Mouse (Mus musculus): Measurements from ENCODE around the gene Gm29427. TPM values are rescaled to one million over a fixed set of nuclear protein-coding genes. Genes with fewer than 3 reads are reported as not detected.

Gm29427 gene
- polyA plus RNA-seq, 1 experiment from 2014 or later: not detected

GRCm38 (mm10) chr1:130703613-130704012 is 12.0 kb downstream of the Gm29427 start:
- ATAC-seq (ENCODE audit: low FRiP score, low TSS enrichment): peak; percentile 66
- H3K27me3 ChIP-seq (ENCODE audit: control insufficient read depth, insufficient read depth, low read length): no peaks in the 10 kb centered on the region
- no peak overlapping the region for H3K4me2 ChIP-seq (replicated peaks; ENCODE audit: low read depth)
- 0 out of 2 replicates have a peak overlapping the region, but pooled peaks have one; percentile 24 for H3K27ac ChIP-seq (replicated peaks)
- H3K4me3 ChIP-seq (ENCODE audit: low read depth, low read length): no peak overlapping the region
- H3K9ac ChIP-seq (ENCODE audit: low read length): no peak overlapping the region
- H3K36me3 ChIP-seq (ENCODE audit: control insufficient read depth, insufficient read depth, low read length): peaks cover 24% of the 10 kb centered on the region
- WGBS: 61% methylated on average over 2 of the region's 2 CpGs
- TF ChIP-seq CTCF (IDR thresholded peaks at IDR 0.05; ENCODE audit: low read depth) (no peak), EP300 (optimal IDR thresholded peaks at IDR 0.05) (no peak)
- H3K4me1 ChIP-seq (replicated peaks; ENCODE audit: control insufficient read depth, insufficient read depth): no peaks in the 10 kb centered on the region
- peak; percentile 34 for DNase-seq (ENCODE audit: low spot score)
- H3K9me3 ChIP-seq (ENCODE audit: control insufficient read depth, low read length): no peaks in the 10 kb centered on the region

GRCm38 (mm10) chr1:130701976-130702375 is 13.6 kb downstream of the Gm29427 start:
- TF ChIP-seq EP300 (optimal IDR thresholded peaks at IDR 0.05) (no peak), CTCF (IDR thresholded peaks at IDR 0.05; ENCODE audit: low read depth) (no peak)
- 98% methylated on average over 11 of the region's 11 CpGs for WGBS
- Histone ChIP-seq H3K36me3 (ENCODE audit: control insufficient read depth, insufficient read depth, low read length) (peaks cover 24% of the 10 kb centered on the region), H3K4me3 (ENCODE audit: low read depth, low read length) (no peak overlapping the region), H3K27me3 (ENCODE audit: control insufficient read depth, insufficient read depth, low read length) (no peaks in the 10 kb centered on the region), H3K4me1 (replicated peaks; ENCODE audit: control insufficient read depth, insufficient read depth) (no peaks in the 10 kb centered on the region), H3K9ac (ENCODE audit: low read length) (no peak overlapping the region), H3K9me3 (ENCODE audit: control insufficient read depth, low read length) (no peaks in the 10 kb centered on the region), H3K27ac (replicated peaks) (no peak overlapping the region), H3K4me2 (replicated peaks; ENCODE audit: low read depth) (no peak overlapping the region)
- ATAC-seq (ENCODE audit: low FRiP score, low TSS enrichment) (no peak), DNase-seq (ENCODE audit: low spot score) (no peak)

- H3K27me3 ChIP-seq (ENCODE audit: control insufficient read depth, insufficient read depth, low read length): no peaks in the 10 kb centered on the region
- H3K36me3 ChIP-seq (ENCODE audit: control insufficient read depth, insufficient read depth, low read length): peaks cover 17% of the 10 kb centered on the region
- ATAC-seq (ENCODE audit: low FRiP score, low TSS enrichment): no peak
- TF ChIP-seq CTCF (IDR thresholded peaks at IDR 0.05; ENCODE audit: low read depth) (no peak), EP300 (optimal IDR thresholded peaks at IDR 0.05) (no peak)
- H3K9ac ChIP-seq (ENCODE audit: low read length): no peak overlapping the region
- DNase-seq (ENCODE audit: low spot score): no peak
- no peaks in the 10 kb centered on the region for H3K4me1 ChIP-seq (replicated peaks; ENCODE audit: control insufficient read depth, insufficient read depth)
- no peak overlapping the region for H3K27ac ChIP-seq (replicated peaks)
- 93% methylated on average over 10 of the region's 10 CpGs for WGBS
- H3K4me2 ChIP-seq (replicated peaks; ENCODE audit: low read depth): no peak overlapping the region
- H3K4me3 ChIP-seq (ENCODE audit: low read depth, low read length): no peak overlapping the region
- H3K9me3 ChIP-seq (ENCODE audit: control insufficient read depth, low read length): no peaks in the 10 kb centered on the region
These were observed 15.5 kb downstream of the Gm29427 start for GRCm38 (mm10) chr1:130699937-130700633.

GRCm38 (mm10) chr1:130698601-130699000 is 17.0 kb downstream of the Gm29427 start:
- no peak overlapping the region for H3K4me3 ChIP-seq (ENCODE audit: low read depth, low read length)
- no peak for DNase-seq (ENCODE audit: low spot score)
- no peaks in the 10 kb centered on the region for H3K4me1 ChIP-seq (replicated peaks; ENCODE audit: control insufficient read depth, insufficient read depth)
- ATAC-seq (ENCODE audit: low FRiP score, low TSS enrichment): no peak
- H3K9me3 ChIP-seq (ENCODE audit: control insufficient read depth, low read length): no peaks in the 10 kb centered on the region
- no peak overlapping the region for H3K9ac ChIP-seq (ENCODE audit: low read length)
- H3K27me3 ChIP-seq (ENCODE audit: control insufficient read depth, insufficient read depth, low read length): no peaks in the 10 kb centered on the region
- no peak for TF ChIP-seq EP300 (optimal IDR thresholded peaks at IDR 0.05)
- no peak for TF ChIP-seq CTCF (IDR thresholded peaks at IDR 0.05; ENCODE audit: low read depth)
- H3K27ac ChIP-seq (replicated peaks): no peak overlapping the region
- peaks cover 17% of the 10 kb centered on the region for H3K36me3 ChIP-seq (ENCODE audit: control insufficient read depth, insufficient read depth, low read length)
- WGBS: 94% methylated on average over 5 of the region's 5 CpGs
- no peak overlapping the region for H3K4me2 ChIP-seq (replicated peaks; ENCODE audit: low read depth)

- H3K9ac ChIP-seq (ENCODE audit: low read length): no peak overlapping the region
- ATAC-seq (ENCODE audit: low FRiP score, low TSS enrichment) (no peak), DNase-seq (ENCODE audit: low spot score) (no peak)
- no peak overlapping the region for H3K27ac ChIP-seq (replicated peaks)
- 53% methylated on average over 1 of the region's 1 CpGs for WGBS
- no peak overlapping the region for H3K4me3 ChIP-seq (ENCODE audit: low read depth, low read length)
- no peaks in the 10 kb centered on the region for H3K27me3 ChIP-seq (ENCODE audit: control insufficient read depth, insufficient read depth, low read length)
- H3K36me3 ChIP-seq (ENCODE audit: control insufficient read depth, insufficient read depth, low read length): no peaks in the 10 kb centered on the region
- no peaks in the 10 kb centered on the region for H3K4me1 ChIP-seq (replicated peaks; ENCODE audit: control insufficient read depth, insufficient read depth)
- H3K9me3 ChIP-seq (ENCODE audit: control insufficient read depth, low read length): no peaks in the 10 kb centered on the region
- no peak overlapping the region for H3K4me2 ChIP-seq (replicated peaks; ENCODE audit: low read depth)
- TF ChIP-seq CTCF (IDR thresholded peaks at IDR 0.05; ENCODE audit: low read depth): no peak
- TF ChIP-seq EP300 (optimal IDR thresholded peaks at IDR 0.05): no peak
These were observed 31.7 kb downstream of the Gm29427 start for GRCm38 (mm10) chr1:130683905-130684304.

GRCm38 (mm10) chr1:130681656-130682413 is 33.8 kb downstream of the Gm29427 start:
- no peak overlapping the region for H3K9ac ChIP-seq (ENCODE audit: low read length)
- ATAC-seq (ENCODE audit: low FRiP score, low TSS enrichment) (no peak), DNase-seq (ENCODE audit: low spot score) (no peak)
- no peak overlapping the region for H3K4me3 ChIP-seq (ENCODE audit: low read depth, low read length)
- H3K4me2 ChIP-seq (replicated peaks; ENCODE audit: low read depth): no peak overlapping the region
- TF ChIP-seq CTCF (IDR thresholded peaks at IDR 0.05; ENCODE audit: low read depth) (no peak), EP300 (optimal IDR thresholded peaks at IDR 0.05) (no peak)
- 73% methylated on average over 6 of the region's 6 CpGs for WGBS
- no peaks in the 10 kb centered on the region for H3K27me3 ChIP-seq (ENCODE audit: control insufficient read depth, insufficient read depth, low read length)
- no peaks in the 10 kb centered on the region for H3K9me3 ChIP-seq (ENCODE audit: control insufficient read depth, low read length)
- no peak overlapping the region for H3K27ac ChIP-seq (replicated peaks)
- no peaks in the 10 kb centered on the region for H3K36me3 ChIP-seq (ENCODE audit: control insufficient read depth, insufficient read depth, low read length)
- no peaks in the 10 kb centered on the region for H3K4me1 ChIP-seq (replicated peaks; ENCODE audit: control insufficient read depth, insufficient read depth)

Measured in stomach, postnatal 0 days (tissue).